Mouse (Mus musculus): Measurements from ENCODE around the gene Mrps18a. TPM values are rescaled to one million over a fixed set of nuclear protein-coding genes. Genes with fewer than 3 reads are reported as not detected.

Mrps18a gene
- total RNA-seq (2014; fragmentation: Nextera tagmentation) (70.4 and 96.2 TPM in 2 replicates), total RNA-seq (2017) (47.9 and 53.2 TPM in 2 replicates)

GRCm38 (mm10) chr17:46110402-46111289 lies at the start of gene Mrps18a:
TSS of gene Mrps18a (plus strand) at chr17:46110986.
- peak; percentile 100 for ATAC-seq (replicated peaks; ENCODE audit: poor library complexity, severe bottlenecking)

DNA sequence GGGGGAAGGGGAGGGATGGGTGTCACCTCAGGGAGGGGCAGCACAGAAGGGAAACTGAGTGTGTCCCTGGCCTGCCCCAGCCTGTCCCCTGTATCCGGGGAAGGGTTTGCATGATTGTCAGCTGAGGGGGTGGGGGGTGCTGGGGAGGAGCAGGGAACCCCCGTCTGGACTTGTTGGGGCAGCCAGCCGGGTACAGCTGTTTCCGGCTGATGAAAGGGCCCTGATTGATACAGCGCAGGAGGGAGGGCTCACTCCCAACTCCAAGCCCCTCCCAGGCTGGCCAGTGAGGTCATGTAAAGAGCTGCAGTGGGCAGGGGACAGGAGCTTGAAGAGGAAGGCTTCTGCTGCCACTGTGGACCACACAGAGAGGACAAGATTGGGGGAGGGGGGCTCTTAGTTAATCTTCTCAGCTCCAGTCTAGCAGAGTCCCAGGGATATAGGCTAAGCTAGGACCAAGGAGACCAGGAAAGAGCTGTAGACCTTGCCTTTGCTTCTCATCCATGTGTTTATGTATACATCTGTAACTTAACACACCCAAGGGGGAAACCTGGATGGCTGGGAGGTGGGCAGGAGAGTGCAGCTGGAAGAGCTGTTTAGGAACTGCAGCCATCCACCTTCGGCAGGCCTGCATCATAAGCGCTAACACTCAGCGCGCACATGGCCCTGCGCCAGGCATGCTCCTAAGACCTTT lies 47.4 kb upstream of the Mrps18a start:
- ATAC-seq (replicated peaks; ENCODE audit: poor library complexity, severe bottlenecking) = peak; percentile 94

- no peak for ATAC-seq (replicated peaks; ENCODE audit: poor library complexity, severe bottlenecking)
These were observed 46.8 kb upstream of the Mrps18a start for GRCm38 (mm10) chr17:46063974-46064312.

GRCm38 (mm10) chr17:46070046-46070445 lies 40.7 kb upstream of the Mrps18a start:
- ATAC-seq (replicated peaks; ENCODE audit: poor library complexity, severe bottlenecking) = no peak

- no peak for ATAC-seq (replicated peaks; ENCODE audit: poor library complexity, severe bottlenecking)
These were observed 39.3 kb upstream of the Mrps18a start for GRCm38 (mm10) chr17:46071531-46071930.

DNA sequence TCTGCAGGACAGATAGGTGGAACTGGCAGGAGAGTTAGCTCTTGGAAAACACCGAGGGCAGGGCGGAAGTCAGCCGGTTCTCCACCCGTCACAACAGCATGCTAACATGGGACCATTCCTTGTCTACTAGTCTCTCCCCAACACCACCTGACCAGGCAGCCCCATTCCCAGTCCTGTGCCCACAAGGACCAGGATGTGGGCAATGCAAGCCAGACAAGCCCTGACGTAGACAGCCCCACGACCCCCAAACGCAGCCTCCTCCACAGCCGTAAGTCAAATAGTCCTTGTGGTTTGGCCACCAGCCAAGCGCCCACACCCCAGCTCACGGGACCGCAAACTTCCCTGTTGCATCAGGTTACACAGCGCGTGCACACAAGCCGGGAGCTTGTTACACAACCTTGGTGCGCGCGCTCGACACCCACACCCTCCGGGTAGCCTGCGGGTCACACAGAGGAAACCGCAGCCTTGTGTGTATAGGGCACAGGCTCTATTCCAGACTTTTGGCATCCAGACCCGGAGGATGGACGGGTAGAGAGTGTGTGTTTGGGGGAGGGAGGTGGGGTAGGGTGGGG lies 37.0 kb upstream of the Mrps18a start:
- peak; percentile 93 for ATAC-seq (replicated peaks; ENCODE audit: poor library complexity, severe bottlenecking)

DNA sequence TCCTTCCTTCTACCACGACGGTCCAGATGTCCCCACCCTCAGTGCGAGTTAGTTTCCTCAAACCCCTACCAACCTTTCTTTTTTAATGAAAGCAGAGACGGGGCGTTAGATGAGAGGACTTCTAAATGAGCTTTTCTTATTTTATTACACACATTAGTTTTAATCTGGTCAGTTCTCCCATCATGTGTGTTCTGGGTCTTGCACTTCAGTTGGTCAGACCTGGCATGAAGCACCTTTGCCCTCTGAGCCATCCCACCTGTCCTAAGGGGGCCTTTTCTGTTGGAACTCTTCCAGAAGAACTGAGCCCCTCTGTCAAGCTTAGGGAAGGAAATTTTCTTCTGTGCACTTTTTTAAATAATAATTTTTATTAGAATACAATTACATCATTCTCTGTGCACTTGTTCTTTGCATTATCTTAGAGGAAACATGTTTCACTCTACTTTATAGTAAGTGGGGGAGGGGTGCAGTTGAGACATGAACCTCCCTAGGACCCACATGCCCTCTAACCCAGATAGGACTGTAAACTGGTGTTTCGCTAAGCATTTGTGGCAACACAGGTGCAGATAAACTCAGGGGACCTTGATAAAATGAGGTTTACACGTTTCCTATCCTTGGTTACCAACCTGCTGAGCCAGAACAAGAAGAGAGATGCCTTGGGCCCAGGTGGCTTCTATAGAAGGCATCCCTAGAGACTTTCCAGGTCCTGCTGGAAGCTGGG lies 36.2 kb upstream of the Mrps18a start:
- no peak for ATAC-seq (replicated peaks; ENCODE audit: poor library complexity, severe bottlenecking)

- ATAC-seq (replicated peaks; ENCODE audit: poor library complexity, severe bottlenecking) = no peak
These were observed 35.7 kb upstream of the Mrps18a start for GRCm38 (mm10) chr17:46075116-46075485.

- ATAC-seq (replicated peaks; ENCODE audit: poor library complexity, severe bottlenecking) = no peak
These were observed 35.1 kb upstream of the Mrps18a start for GRCm38 (mm10) chr17:46075551-46076259.

- ATAC-seq (replicated peaks; ENCODE audit: poor library complexity, severe bottlenecking) = no peak
These were observed 34.6 kb upstream of the Mrps18a start for GRCm38 (mm10) chr17:46076260-46076551.

DNA sequence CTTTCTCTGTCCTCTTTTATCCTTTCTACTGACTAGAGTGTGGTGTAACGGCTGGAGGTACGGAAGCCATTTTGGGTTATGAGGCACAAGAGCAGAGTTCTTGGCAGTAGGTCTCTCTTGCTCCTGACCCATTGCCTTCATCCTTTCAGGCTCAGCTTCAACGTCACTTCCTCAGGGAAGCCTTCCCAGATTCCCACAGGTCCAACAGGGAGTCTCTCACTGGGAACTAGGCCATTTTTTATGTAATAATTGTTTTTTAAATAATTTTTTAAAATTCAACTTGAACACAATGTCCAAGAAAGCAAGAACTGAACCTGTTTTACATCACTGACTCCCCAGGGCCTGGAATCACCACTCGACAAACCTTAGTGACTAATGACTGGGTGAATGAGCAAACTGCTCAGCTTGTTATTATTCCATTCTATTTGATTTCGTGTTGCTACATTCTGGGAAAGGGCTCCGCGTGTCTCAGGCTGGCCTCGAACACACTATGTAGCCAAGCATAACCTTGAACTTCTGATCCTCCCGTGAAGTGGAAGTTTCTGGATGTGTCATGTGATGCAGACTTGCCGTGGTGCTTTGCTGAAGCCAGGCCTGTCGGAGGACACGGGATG lies 32.8 kb upstream of the Mrps18a start:
- no peak for ATAC-seq (replicated peaks; ENCODE audit: poor library complexity, severe bottlenecking)

DNA sequence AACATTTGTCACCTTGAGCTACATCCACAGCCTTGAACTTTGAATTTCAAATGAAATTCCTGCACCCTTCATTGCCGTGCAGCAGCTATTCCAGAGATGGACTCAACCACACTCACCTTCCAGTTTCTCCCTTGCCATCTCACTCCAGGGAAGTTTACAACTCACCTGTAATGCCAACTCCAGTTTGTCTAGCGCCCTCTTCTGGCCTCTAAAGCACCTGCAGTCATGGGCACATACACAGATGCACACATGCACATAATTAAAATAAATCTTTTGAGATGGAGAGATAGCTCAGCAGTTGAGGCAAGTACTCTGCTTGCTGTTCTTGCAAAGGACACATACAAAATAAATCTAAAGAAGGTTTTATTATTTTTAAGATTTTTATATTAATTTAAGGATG lies 31.7 kb upstream of the Mrps18a start:
- ATAC-seq (replicated peaks; ENCODE audit: poor library complexity, severe bottlenecking) = no peak

GRCm38 (mm10) chr17:46080388-46080787 lies 30.4 kb upstream of the Mrps18a start:
- no peak for ATAC-seq (replicated peaks; ENCODE audit: poor library complexity, severe bottlenecking)

DNA sequence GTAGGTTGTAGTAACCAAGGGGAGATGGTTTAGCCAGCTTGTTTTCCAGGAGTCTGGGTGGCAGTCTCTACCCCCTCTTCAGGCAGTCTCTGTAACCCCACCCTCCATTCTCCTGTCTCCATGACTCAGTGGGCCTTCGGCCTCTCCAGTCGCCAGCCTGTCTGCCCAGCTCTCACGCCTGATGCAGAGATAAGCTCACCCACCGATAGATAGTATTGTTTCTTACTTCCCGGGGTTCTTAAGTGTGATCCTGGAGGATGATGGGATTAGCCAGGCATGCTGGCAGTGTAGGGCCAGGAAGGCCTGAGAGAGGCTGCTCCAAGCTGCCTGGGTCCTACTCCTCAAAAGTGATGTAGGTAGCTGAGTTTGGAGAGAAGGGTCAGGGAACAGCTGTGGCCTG lies 29.7 kb upstream of the Mrps18a start:
- no peak for ATAC-seq (replicated peaks; ENCODE audit: poor library complexity, severe bottlenecking)

DNA sequence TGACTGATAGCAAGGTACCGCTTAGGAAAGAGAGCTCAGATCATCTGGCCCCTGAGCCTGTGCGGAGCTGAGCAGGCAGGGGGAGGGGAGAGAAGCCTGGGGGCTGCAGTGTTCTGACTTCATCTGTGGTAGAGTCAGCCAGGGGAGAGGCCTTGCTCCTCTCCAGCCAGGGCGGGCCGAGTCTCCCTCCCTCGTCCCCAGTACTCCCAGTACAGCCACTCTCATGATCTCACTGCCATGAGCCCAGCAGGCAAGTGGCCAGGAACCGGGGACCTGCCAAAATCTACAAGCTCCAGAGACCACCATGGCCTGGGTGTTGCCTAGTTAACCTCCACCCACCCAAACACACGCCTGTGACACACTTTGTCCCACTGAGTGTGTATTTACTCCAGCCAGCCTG lies 29.1 kb upstream of the Mrps18a start:
- no peak for ATAC-seq (replicated peaks; ENCODE audit: poor library complexity, severe bottlenecking)

DNA sequence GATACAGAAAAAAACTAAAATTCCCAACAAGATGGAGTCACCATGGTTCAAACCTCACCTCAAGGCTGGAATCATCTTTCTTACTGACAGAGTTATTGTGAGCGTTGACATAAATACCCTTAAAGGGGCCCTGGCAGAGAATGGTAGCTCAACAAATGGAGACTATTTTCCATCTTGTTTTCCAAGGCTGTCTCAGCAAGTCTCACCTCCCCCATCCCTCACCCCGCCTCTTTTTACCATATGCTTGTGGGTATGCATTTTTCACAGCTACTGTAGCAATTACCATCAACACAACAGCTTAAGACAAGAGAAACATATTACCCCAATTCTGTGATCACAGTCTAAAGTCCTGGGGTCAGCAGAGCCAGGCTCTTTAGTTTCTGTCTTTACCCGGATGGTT lies 27.4 kb upstream of the Mrps18a start:
- no peak for ATAC-seq (replicated peaks; ENCODE audit: poor library complexity, severe bottlenecking)

DNA sequence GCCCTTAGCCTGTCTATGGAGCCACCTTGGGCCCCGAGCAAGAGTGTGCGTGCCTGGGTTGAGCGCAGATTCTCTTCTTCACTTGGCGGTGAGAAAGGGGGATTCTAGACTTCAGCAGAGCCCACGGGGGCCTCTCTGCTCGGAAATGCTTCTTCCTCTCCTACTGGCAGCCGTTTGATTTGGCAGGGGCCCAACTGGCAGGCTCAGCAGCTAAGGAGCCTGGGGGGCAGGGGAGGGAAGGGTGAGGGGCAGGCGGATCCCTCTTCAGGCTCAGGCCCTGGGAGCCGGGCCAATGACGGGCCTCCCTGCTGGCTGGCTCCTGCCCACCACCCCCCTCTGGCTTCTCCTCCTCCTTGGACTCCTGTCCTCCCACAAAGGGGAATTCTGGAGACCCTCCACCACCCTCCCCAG lies 26.7 kb upstream of the Mrps18a start:
- peak; percentile 53 for ATAC-seq (replicated peaks; ENCODE audit: poor library complexity, severe bottlenecking)

DNA sequence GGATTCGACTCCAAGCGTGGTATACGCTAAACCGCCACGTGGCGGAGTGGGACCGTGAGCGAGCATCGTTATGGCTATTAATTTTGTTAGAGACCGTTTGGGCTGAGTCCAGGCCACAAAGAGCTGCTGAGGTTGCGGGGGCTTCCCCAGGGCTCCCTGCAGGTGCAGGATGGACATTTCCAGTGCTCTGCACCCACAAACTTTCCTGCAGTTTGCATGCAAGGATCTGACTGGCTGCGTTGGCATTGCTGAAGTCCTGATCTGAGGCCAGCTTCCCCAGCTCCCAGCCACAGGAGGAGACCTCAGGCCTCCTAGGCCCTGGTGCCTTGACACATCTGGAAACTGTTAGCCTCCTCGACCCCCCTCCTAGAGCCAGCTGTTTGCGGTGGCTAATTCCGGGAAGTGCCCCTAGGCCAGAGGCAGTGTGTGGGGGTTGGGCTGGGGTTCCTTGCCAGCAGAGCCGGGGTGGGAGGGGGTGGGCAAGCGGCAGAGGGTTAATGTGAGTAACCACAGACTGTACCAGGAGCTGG lies 24.4 kb upstream of the Mrps18a start:
- peak; percentile 57 for ATAC-seq (replicated peaks; ENCODE audit: poor library complexity, severe bottlenecking)

DNA sequence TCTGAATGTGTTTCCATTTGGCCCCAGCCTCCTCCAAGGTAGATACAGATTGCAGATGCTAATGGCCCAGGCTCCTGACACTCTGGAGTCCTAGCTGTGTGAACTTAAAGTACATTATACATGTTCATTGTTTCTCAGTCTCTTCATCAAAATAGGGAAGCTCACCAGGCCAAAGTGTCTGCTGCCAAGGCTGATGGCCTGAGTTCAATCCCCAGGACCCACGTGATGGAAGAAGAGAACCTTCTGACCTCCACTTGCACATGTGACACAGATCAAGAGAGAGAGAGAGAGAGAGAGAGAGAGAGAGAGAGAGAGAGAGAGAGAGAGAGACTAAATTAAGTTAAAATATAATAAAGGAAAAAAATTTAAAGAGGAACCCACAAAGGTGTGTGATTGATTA lies 19.4 kb upstream of the Mrps18a start:
- ATAC-seq (replicated peaks; ENCODE audit: poor library complexity, severe bottlenecking) = no peak

GRCm38 (mm10) chr17:46091899-46092298 lies 18.9 kb upstream of the Mrps18a start:
- ATAC-seq (replicated peaks; ENCODE audit: poor library complexity, severe bottlenecking) = no peak

Measured in granulocyte monocyte progenitor cell, adult 5-6 weeks (primary cell).